Mouse (Mus musculus) lung, adult 2 months (tissue): ENCODE results near the gene Abhd12b.

Experiments
- CTCF ChIP-seq: fragments of 200-500 bp; IDR thresholded peaks from 2 replicates; pipeline ENCODE4 v1.5.1; 2011; ENCODE audit warnings: mild to moderate bottlenecking, low read length, control low read depth; ENCODE audit not compliant: insufficient read depth
- POLR2A ChIP-seq: fragments of 200-500 bp; IDR thresholded peaks from 2 replicates; pipeline ENCODE4 v1.6.1; 2011; ENCODE audit warnings: low read depth, mild to moderate bottlenecking, control low read depth, low read length, borderline replicate concordance; ENCODE audit errors: extremely low read depth

GRCm38 (mm10) chr12:70212501-70212900 lies 58.6 kb downstream of the Abhd12b start:
- TF ChIP-seq POLR2A (no peak), CTCF (no peak)
